Mouse (Mus musculus) left cerebral cortex, postnatal 36 days (tissue): ENCODE measurements around the gene Nme3. TPM values are rescaled to one million over a fixed set of nuclear protein-coding genes. Genes with fewer than 3 reads are reported as not detected.

Experiments
- DNase-seq, 2 experiments: peaks; one replicate each; pipeline ENCODE4 v3.0.0; 2021 to 2022; ENCODE audit warnings: low spot score in 2 of 2, mixed read lengths in 1 of 2
- intact Hi-C: fragments of 180-260 bp; cut with DNase I; formaldehyde crosslinking; loops from one replicate; pipeline ENCODE4 v1.15.1; 2025
- total RNA-seq, 2 experiments: library from RNA; stranded (reverse); gene quantifications; 2 replicates each; pipeline ENCODE4 v1.2.3; 2021

Nme3 gene
- total RNA-seq, 2 experiments from 2014 or later, result 41.4 to 54.3 TPM

GRCm38 (mm10) chr17:24877336-24878116 is 18.8 kb upstream of the Nme3 start:
- intact Hi-C loops, result no loop called here
- no peak for DNase-seq

GRCm38 (mm10) chr17:24878117-24878397 is 18.2 kb upstream of the Nme3 start:
- intact Hi-C loops, result no loop called here
- DNase-seq, result no peak

GRCm38 (mm10) chr17:24878531-24878930 is 17.8 kb upstream of the Nme3 start:
- intact Hi-C loops, result no loop called here
- no peak for DNase-seq

- intact Hi-C loops, result loop anchor here (5.0 kb wide), 1 partner anchor 135 kb away; no protein-coding TSS in a partner anchor
- no peak for DNase-seq
These were observed 14.4 kb upstream of the Nme3 start for GRCm38 (mm10) chr17:24881738-24882440.

- intact Hi-C loops, result loop anchor here (5.0 kb wide), 1 partner anchor 137 kb away; no protein-coding TSS in a partner anchor
- DNase-seq, result no peak
These were observed 11.9 kb upstream of the Nme3 start for GRCm38 (mm10) chr17:24884391-24884790.

- DNase-seq, result no peak
- intact Hi-C loops, result loop anchor here (2.0 kb wide), 1 partner anchor 35 kb away; the partner anchor contains the start of gene Fahd1
These were observed 10.8 kb upstream of the Nme3 start for GRCm38 (mm10) chr17:24885356-24886133.

- intact Hi-C loops, result loop anchor here (2.0 kb wide), 1 partner anchor 36 kb away; the partner anchor contains the start of gene Fahd1
- DNase-seq, result peak; percentile 97
These were observed 10.0 kb upstream of the Nme3 start, which contains the start of the genes Nubp2 and Spsb3 for GRCm38 (mm10) chr17:24886134-24886931. Gene Nubp2 (minus strand): TSS chr17:24886349. Gene Spsb3 (plus strand): TSS chr17:24886643.

GRCm38 (mm10) chr17:24886932-24887271 is 9.4 kb upstream of the Nme3 start:
- intact Hi-C loops, result loop anchor here (2.0 kb wide), 1 partner anchor 36 kb away; the partner anchor contains the start of gene Fahd1
- DNase-seq, result no peak

- DNase-seq, result no peak
- intact Hi-C loops, result loop anchor here (2.0 kb wide), 1 partner anchor 37 kb away; the partner anchor contains the start of gene Fahd1
These were observed 8.8 kb upstream of the Nme3 start for GRCm38 (mm10) chr17:24887291-24888080.

GRCm38 (mm10) chr17:24888862-24889261 is 7.4 kb upstream of the Nme3 start:
- intact Hi-C loops, result no loop called here
- DNase-seq, result no peak

GRCm38 (mm10) chr17:24890151-24891092 is 5.9 kb upstream of the Nme3 start:
- peak in 1 of 2 experiments; percentile 13 for DNase-seq
- intact Hi-C loops, result no loop called here

- DNase-seq, result no peak
- intact Hi-C loops, result no loop called here
These were observed 5.0 kb upstream of the Nme3 start for GRCm38 (mm10) chr17:24891321-24891720.

GRCm38 (mm10) chr17:24892785-24893184 is 3.5 kb upstream of the Nme3 start:
- intact Hi-C loops, result no loop called here
- no peak for DNase-seq

GRCm38 (mm10) chr17:24893276-24893675 is 3.0 kb upstream of the Nme3 start:
- intact Hi-C loops, result no loop called here
- no peak for DNase-seq

- intact Hi-C loops, result no loop called here
- no peak for DNase-seq
These were observed 2.0 kb upstream of the Nme3 start for GRCm38 (mm10) chr17:24894061-24894994.

- DNase-seq, result peak; percentile 89
- intact Hi-C loops, result no loop called here
These were observed 1.2 kb upstream of the Nme3 start, which contains the start of the genes Eme2 and Mrps34 for GRCm38 (mm10) chr17:24894995-24895547. Gene Eme2 (minus strand): TSS chr17:24895087. Gene Mrps34 (plus strand): TSS chr17:24895116.
